Mouse (Mus musculus): ENCODE data around the gene Derl3. TPM values are rescaled to one million over a fixed set of nuclear protein-coding genes. Genes with fewer than 3 reads are reported as not detected.

Derl3 gene
- polyA plus RNA-seq, 2 experiments from 2014 or later, result 0.85 to 2.7 TPM

GRCm38 (mm10) chr10:75915557-75915956 is 22.3 kb downstream of the Derl3 start:
- no peak for ATAC-seq

GRCm38 (mm10) chr10:75916840-75917239 is 23.6 kb downstream of the Derl3 start:
- no peak for ATAC-seq

- ATAC-seq, result no peak
Observed at GRCm38 (mm10) chr10:75919026-75919425, 25.8 kb downstream of the Derl3 start.

GRCm38 (mm10) chr10:75921026-75921725 is 28.0 kb downstream of the Derl3 start, which contains the start of gene Smarcb1:
Smarcb1 (minus strand) TSS chr10:75921617.
- peak; percentile 86 for ATAC-seq

GRCm38 (mm10) chr10:75921726-75922560 is 28.7 kb downstream of the Derl3 start:
- ATAC-seq, result no peak

- no peak for ATAC-seq
Observed at GRCm38 (mm10) chr10:75924324-75924723, 31.1 kb downstream of the Derl3 start.

DNA sequence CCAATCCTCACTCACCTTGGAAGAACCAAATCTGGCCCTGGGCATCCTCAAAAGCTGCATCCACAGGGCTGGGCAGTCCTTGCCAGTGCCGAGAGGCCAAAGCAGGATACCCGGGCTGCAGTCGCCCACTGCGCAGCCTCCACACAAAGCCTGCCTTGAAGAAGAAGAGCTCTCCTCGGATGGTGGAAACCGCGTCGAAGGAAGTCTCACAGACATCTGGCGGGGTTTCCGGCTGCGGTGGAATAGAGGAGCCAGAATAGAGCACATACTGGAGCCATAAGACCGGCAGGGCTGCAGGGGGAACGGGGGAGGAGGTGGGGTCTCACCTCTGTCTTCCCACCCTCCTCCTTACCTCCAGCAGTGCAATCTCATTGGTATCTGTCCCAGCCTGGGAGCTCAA is 33.2 kb downstream of the Derl3 start:
- peak; percentile 20 for ATAC-seq

DNA sequence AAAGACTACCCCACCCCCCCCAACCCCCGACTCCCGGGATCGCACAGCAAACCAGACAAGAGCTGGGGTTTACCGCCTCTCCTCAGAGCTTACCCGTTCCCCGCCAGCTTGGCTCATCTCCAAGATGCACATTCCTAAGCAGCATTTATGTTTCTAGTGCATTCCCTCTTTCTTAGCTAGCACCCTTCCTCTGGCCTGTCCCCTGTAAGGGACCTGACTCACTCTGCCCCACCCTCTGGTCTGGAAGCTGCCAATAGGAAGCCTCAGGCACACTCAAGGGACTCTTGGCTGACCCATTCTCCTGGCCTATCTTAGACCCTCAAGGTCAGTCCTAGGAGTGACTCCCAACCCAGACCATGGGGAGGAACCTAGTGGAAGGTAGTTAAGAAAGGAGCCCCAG is 37.1 kb downstream of the Derl3 start:
- no peak for ATAC-seq

GRCm38 (mm10) chr10:75931311-75931710 is 38.1 kb downstream of the Derl3 start:
- no peak for ATAC-seq

DNA sequence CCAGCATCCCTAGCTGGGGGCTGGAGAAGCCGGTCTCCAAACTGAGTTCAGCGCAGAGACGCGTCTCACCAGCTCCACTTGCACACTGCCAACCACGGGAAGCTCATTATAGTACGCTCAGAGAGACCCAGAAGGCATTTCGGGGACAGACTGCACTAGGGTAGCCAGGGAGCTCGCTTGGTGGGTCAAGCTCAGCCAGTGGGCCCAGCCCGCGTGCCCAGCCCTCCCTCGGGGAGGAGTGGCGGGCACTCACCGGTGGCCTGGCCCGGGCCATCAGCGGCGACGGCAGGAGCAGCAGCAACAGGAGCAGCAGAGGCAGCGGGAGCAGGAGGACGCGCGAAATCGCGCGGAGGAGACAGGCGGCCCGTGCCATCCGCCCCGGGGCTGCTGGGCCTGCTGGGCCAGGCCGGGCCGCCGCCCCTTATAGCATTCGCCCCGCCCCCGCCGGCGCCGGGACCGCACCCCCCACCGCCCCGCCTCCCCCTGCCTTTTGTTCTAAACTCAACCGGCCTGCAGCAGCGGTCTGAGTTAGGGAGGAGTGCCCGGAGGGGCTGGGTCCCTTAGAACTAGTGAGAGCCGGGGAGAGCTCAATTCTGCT is 39.0 kb downstream of the Derl3 start:
- peak; percentile 48 for ATAC-seq

GRCm38 (mm10) chr10:75932891-75933290 is 39.7 kb downstream of the Derl3 start, which contains the start of gene Chchd10:
Chchd10 (plus strand) TSS chr10:75933130.
- no peak for ATAC-seq

- ATAC-seq, result no peak
Observed at GRCm38 (mm10) chr10:75934991-75935390, 41.8 kb downstream of the Derl3 start.

- ATAC-seq, result peak; percentile 70
Observed at GRCm38 (mm10) chr10:75935680-75936541, 42.7 kb downstream of the Derl3 start, which contains the start of gene Mmp11. Mmp11 (minus strand) TSS chr10:75936496.

DNA sequence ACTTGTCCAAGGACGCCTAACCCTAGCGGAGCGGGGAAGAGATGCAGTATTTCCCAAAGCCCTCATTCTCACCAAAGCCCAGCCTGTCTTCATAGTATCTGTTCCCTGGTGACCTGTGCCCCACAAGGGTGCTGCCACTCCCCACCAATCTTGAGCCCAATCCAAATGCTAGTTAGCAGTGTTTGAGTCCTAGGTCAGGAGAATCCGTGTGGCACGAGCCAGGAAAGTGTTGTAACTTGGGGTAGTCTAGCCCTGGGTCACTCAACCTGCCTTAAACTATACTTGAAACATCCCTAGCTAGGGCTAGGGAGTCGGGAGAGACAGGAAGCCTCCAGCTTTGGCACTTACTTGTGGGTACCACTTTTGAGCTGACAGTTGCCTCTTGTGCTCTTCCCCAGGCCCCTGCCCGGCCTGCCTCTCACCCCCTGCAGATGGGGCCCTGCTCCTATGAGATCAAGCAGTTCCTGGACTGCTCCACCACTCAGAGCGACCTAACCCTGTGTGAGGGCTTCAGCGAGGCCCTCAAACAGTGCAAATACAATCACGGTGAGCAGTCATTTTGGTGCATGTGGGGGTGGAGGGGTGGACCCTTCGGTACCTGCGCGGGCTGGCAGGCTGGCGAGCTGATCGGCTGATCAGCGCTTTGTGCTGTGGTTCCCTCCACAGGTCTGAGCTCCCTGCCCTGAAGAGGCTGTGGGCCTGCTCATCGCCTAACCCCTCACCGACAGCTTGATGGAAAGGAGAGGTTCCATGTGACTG is 43.9 kb downstream of the Derl3 start:
- no peak for ATAC-seq

DNA sequence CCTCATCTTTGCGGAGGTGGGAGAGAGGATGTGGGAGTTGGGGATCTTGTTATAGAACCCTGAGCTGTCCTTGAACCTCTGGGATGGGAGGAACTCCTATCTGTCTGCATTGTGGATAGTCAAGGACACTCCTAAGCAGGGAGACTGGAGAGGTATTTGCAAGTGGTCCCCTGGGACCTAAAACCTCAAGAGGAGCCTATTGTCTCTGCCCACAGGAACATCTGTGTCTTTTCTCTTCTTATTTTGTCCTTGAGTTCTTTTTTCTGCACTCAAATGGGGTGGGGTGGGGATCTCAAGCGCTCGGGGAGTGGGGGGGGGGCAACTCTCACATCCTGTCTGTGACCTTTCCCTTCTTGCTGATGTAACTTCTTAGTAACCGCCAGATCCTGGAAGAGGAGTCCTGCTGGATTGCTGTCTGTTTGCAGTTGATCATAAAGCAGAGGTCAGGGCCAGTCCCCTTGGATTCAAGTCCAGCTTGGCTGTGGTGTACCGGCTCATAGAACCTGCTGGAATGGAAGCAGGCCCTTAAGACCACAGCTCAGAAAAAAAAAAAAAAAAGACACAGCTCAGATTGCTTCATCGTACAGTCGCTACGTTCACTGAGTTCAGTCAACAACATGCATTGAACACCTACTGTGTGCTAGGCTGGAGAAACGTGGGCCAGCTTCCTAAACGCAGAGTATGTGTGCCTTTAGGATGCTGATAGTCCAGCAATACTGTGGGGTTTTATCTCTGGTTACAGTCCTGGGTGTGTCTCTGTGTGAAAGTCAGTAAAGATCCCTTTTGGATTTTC is 44.8 kb downstream of the Derl3 start:
- peak; percentile 33 for ATAC-seq

- ATAC-seq, result no peak
Observed at GRCm38 (mm10) chr10:75939481-75940234, 46.4 kb downstream of the Derl3 start.

- ATAC-seq, result no peak
Observed at GRCm38 (mm10) chr10:75940520-75940919, 47.3 kb downstream of the Derl3 start, which contains the start of gene Gm867. Gm867 (minus strand) TSS chr10:75940672.

- no peak for ATAC-seq
Observed at GRCm38 (mm10) chr10:75941042-75941824, 48.0 kb downstream of the Derl3 start.
